Mouse (Mus musculus): ENCODE results near the gene Ctdsp1.

Gene Ctdsp1

GRCm38 (mm10) chr1:74390924-74391748 lies at the start of gene Ctdsp1:
Gene Ctdsp1 (plus strand): TSS chr1:74391509.
- DNase-seq (ENCODE audit: low spot score in 2 of 2), result peak; percentile 95 to 96

GRCm38 (mm10) chr1:74341898-74342297 lies 49.4 kb upstream of the Ctdsp1 start:
- DNase-seq (ENCODE audit: low spot score in 2 of 2), result no peak

GRCm38 (mm10) chr1:74342308-74342707 lies 49.0 kb upstream of the Ctdsp1 start:
- DNase-seq (ENCODE audit: low spot score in 2 of 2), result no peak

GRCm38 (mm10) chr1:74343161-74343560 lies 48.1 kb upstream of the Ctdsp1 start:
- no peak for DNase-seq (ENCODE audit: low spot score in 2 of 2)

- no peak for DNase-seq (ENCODE audit: low spot score in 2 of 2)
These were observed 47.0 kb upstream of the Ctdsp1 start for GRCm38 (mm10) chr1:74344163-74344916.

- no peak for DNase-seq (ENCODE audit: low spot score in 2 of 2)
These were observed 40.0 kb upstream of the Ctdsp1 start for GRCm38 (mm10) chr1:74351185-74351769.

- DNase-seq (ENCODE audit: low spot score in 2 of 2), result no peak
These were observed 38.7 kb upstream of the Ctdsp1 start for GRCm38 (mm10) chr1:74352532-74353096.

- DNase-seq (ENCODE audit: low spot score in 2 of 2), result no peak
These were observed 37.7 kb upstream of the Ctdsp1 start for GRCm38 (mm10) chr1:74353453-74354229.

- DNase-seq (ENCODE audit: low spot score in 2 of 2), result no peak
These were observed 33.8 kb upstream of the Ctdsp1 start for GRCm38 (mm10) chr1:74357531-74357930.

GRCm38 (mm10) chr1:74359952-74360517 lies 31.3 kb upstream of the Ctdsp1 start:
- DNase-seq (ENCODE audit: low spot score in 2 of 2), result no peak

- peak; percentile 80 for DNase-seq (ENCODE audit: low spot score in 2 of 2)
These were observed 29.5 kb upstream of the Ctdsp1 start, which contains the start of gene Catip for GRCm38 (mm10) chr1:74361812-74362211. Gene Catip (plus strand): TSS chr1:74362108.

- DNase-seq (ENCODE audit: low spot score in 2 of 2), result peak in 1 of 2 experiments; percentile 35
These were observed 28.7 kb upstream of the Ctdsp1 start for GRCm38 (mm10) chr1:74362325-74363229.

GRCm38 (mm10) chr1:74363437-74363836 lies 27.9 kb upstream of the Ctdsp1 start:
- DNase-seq (ENCODE audit: low spot score in 2 of 2), result no peak

- no peak for DNase-seq (ENCODE audit: low spot score in 2 of 2)
These were observed 27.0 kb upstream of the Ctdsp1 start for GRCm38 (mm10) chr1:74364270-74364669.

GRCm38 (mm10) chr1:74367886-74368645 lies 23.2 kb upstream of the Ctdsp1 start:
- DNase-seq (ENCODE audit: low spot score in 2 of 2), result no peak

GRCm38 (mm10) chr1:74370040-74370439 lies 21.3 kb upstream of the Ctdsp1 start:
- no peak for DNase-seq (ENCODE audit: low spot score in 2 of 2)

- no peak for DNase-seq (ENCODE audit: low spot score in 2 of 2)
These were observed 17.9 kb upstream of the Ctdsp1 start for GRCm38 (mm10) chr1:74373372-74373771.

- DNase-seq (ENCODE audit: low spot score in 2 of 2), result no peak
These were observed 16.3 kb upstream of the Ctdsp1 start, which contains the start of gene Slc11a1 for GRCm38 (mm10) chr1:74374980-74375379. Gene Slc11a1 (plus strand): TSS chr1:74375195.

- DNase-seq (ENCODE audit: low spot score in 2 of 2), result no peak
These were observed 15.7 kb upstream of the Ctdsp1 start for GRCm38 (mm10) chr1:74375561-74375960.

Data from right cerebral cortex, adult 2 months (tissue).